Mouse (Mus musculus) midbrain, embryonic 14.5 days (tissue): ENCODE measurements around the gene Rnf167. TPM values are rescaled to one million over a fixed set of nuclear protein-coding genes. Genes with fewer than 3 reads are reported as not detected.

ENCODE experiments used
- ATAC-seq: fragments of 200-750 bp; cut with Nextera tagmentation; 2 replicates; pipeline ENCODE4 v1.8.0; 2017; ENCODE audit warnings: moderate number of reproducible peaks, moderate library complexity; ENCODE audit not compliant: low FRiP score, low TSS enrichment
- DNase-seq: peaks from one replicate; pipeline ENCODE4 v3.0.0-alpha.2; 2015
- H3K27ac ChIP-seq: fragments of 300-500 bp; sonication (generic); replicated peaks from 2 replicates; pipeline ENCODE4 v1.5.1; 2014; ENCODE audit warnings: mild to moderate bottlenecking, low read depth, low read length, moderate library complexity
- H3K27me3 ChIP-seq: fragments of 300-500 bp; sonication (generic); 2 replicates; pipeline ENCODE4 v1.6.1; 2014; ENCODE audit warnings: low read length, control low read depth, mixed read lengths; ENCODE audit not compliant: control insufficient read depth, insufficient read depth
- H3K36me3 ChIP-seq: fragments of 300-500 bp; sonication (generic); 2 replicates; pipeline ENCODE4 v1.6.1; 2014; ENCODE audit warnings: low read length, control low read depth; ENCODE audit not compliant: control insufficient read depth, insufficient read depth
- H3K4me1 ChIP-seq: fragments of 300-500 bp; sonication (generic); 2 replicates; pipeline ENCODE4 v1.6.1; 2014; ENCODE audit warnings: mild to moderate bottlenecking, antibody characterized with exemption, low read length, control low read depth; ENCODE audit not compliant: control insufficient read depth, insufficient read depth
- H3K4me2 ChIP-seq: fragments of 300-500 bp; sonication (generic); 2 replicates; pipeline ENCODE4 v1.6.1; 2014; ENCODE audit warnings: mild to moderate bottlenecking, low read length, moderate library complexity
- H3K4me3 ChIP-seq: fragments of 300-500 bp; sonication (generic); replicated peaks from 2 replicates; pipeline ENCODE4 v1.5.1; 2014; ENCODE audit warnings: low read depth, low read length
- H3K9ac ChIP-seq: fragments of 300-500 bp; sonication (generic); replicated peaks from 2 replicates; pipeline ENCODE4 v1.6.1; 2014; ENCODE audit warnings: mild to moderate bottlenecking, low read length, moderate library complexity
- H3K9me3 ChIP-seq: fragments of 300-500 bp; sonication (generic); 2 replicates; pipeline ENCODE4 v1.6.1; 2016; ENCODE audit warnings: low read length, control low read depth, mixed read lengths; ENCODE audit not compliant: control insufficient read depth
- WGBS: fragments of 180-500 bp; shearing (Covaris S2); extraction: QIAGEN DNeasy Blood & Tissue Kit; methylation state at CpG from one replicate; pipeline ENCODE4 v1.1.7; 2014; 5-methylcytosine and 5-hydroxymethylcytosine counted together
- polyA plus RNA-seq: library from polyadenylated mRNA; unstranded; fragments of >200 nt; fragmentation: Nextera tagmentation; extraction: Ambion mirVana; gene quantifications from 2 replicates; pipeline ENCODE4 v1.2.1, GENCODE M21; 2014

Rnf167 gene
- polyA plus RNA-seq, 1 experiment from 2014 or later: 104 TPM

- Histone ChIP-seq H3K4me1 (peaks cover 28% of the 10 kb centered on the region), H3K36me3 (peaks cover 20% of the 10 kb centered on the region), H3K27me3 (no peaks in the 10 kb centered on the region), H3K4me2 (peak overlapping the region; percentile 86), H3K27ac (no peak overlapping the region), H3K9me3 (no peaks in the 10 kb centered on the region), H3K4me3 (peak overlapping the region; percentile 99), H3K9ac (peak overlapping the region; percentile 97; the same call in 1 of the 2 replicates)
- 3% methylated on average over 16 of the region's 16 CpGs for WGBS
- ATAC-seq: no peak
- peak; percentile 32 for DNase-seq
Measured at GRCm38 (mm10) chr11:70656456-70656927, 9.5 kb downstream of the Rnf167 start.

DNA sequence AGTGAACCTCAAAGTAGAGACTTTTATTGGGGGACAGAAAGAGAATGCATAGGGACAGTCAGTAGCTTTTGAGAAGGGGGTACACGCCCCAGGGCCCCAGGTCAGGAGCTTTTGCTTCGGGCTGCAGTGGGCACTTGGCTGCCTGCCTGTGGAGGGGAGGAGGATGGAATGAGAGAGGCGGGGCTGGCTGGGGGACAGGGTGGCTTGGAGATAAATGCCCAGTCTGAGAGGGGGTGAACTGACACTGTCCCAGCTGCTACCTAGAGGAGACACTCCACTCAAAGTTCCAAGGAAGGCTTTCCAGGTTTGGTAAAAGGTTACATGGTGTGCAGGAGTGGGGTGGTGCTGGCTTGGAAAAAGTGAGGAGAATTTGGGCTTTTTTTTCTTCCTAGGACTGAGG lies 9.9 kb downstream of the Rnf167 start, which contains the start of gene Eno3:
TSS of gene Eno3 (plus strand) at position 239 of the 400 bp plus-strand sequence.
- ATAC-seq (no peak), DNase-seq (no peak)
- H3K27ac ChIP-seq: 0 out of 2 replicates have a peak within 1 kb of the TSS, but pooled peaks have one; percentile 42
- peaks cover 18% of the 10 kb centered on the region for H3K36me3 ChIP-seq
- H3K9me3 ChIP-seq: no peaks in the 10 kb centered on the region
- H3K4me2 ChIP-seq: peak within 1 kb of the TSS; percentile 86
- peak within 1 kb of the TSS; percentile 99 for H3K4me3 ChIP-seq
- H3K27me3 ChIP-seq: no peaks in the 10 kb centered on the region
- H3K9ac ChIP-seq: peak within 1 kb of the TSS; percentile 97; the same call in 1 of the 2 replicates
- 13% methylated on average over 3 of the region's 3 CpGs for WGBS
- peaks cover 27% of the 10 kb centered on the region for H3K4me1 ChIP-seq

DNA sequence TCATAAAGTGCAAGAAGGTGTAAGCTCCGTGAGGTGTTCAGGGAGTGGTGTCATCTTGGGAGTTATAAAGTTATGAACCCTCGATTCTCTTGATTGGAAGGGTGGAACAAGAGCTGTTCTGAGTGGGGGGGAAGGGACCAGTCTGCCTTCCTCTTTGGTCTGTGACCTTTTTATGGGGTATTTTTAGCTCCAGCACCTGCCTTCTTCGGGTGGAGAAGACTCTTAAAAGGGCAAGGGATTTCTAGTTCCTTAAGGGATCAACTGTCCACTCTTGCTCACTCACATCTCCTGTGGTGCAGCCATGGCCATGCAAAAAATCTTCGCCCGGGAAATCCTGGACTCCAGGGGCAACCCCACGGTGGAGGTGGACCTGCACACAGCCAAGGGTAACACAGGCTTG lies 10.5 kb downstream of the Rnf167 start:
- no peak overlapping the region for H3K4me2 ChIP-seq
- H3K36me3 ChIP-seq: peaks cover 18% of the 10 kb centered on the region; the same call in 1 of the 2 replicates
- DNase-seq (no peak), ATAC-seq (no peak)
- H3K9me3 ChIP-seq: no peaks in the 10 kb centered on the region
- no peak overlapping the region for H3K4me3 ChIP-seq
- no peaks in the 10 kb centered on the region for H3K27me3 ChIP-seq
- H3K9ac ChIP-seq: no peak overlapping the region
- peaks cover 21% of the 10 kb centered on the region for H3K4me1 ChIP-seq
- 57% methylated on average over 6 of the region's 6 CpGs for WGBS
- H3K27ac ChIP-seq: no peak overlapping the region

DNA sequence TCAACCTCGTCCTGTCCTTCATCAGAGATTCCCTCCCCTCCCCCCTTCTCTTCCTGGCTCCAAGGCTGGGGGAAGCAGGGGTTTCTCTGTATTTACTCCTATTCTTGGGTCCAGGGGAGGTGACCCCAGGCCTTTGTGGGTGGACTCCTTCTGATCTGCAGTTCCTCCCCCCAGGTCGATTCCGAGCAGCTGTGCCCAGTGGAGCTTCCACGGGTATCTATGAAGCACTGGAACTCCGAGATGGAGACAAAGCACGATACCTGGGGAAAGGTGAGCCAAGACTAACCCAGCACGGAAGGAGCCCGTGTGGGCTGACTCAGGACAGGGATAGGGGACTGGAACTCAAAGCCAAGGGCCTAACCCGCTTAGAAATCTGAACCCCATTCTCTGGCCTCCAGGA lies 11.0 kb downstream of the Rnf167 start:
- Histone ChIP-seq H3K36me3 (peaks cover 18% of the 10 kb centered on the region; the same call in 1 of the 2 replicates), H3K9ac (0 out of 2 replicates have a peak overlapping the region, but pooled peaks have one; percentile 6), H3K4me1 (peaks cover 17% of the 10 kb centered on the region), H3K27ac (no peak overlapping the region), H3K4me2 (no peak overlapping the region), H3K27me3 (no peaks in the 10 kb centered on the region), H3K9me3 (no peaks in the 10 kb centered on the region), H3K4me3 (no peak overlapping the region)
- no peak for ATAC-seq
- whole genome bisulfite sequencing: 70% methylated on average over 9 of the region's 9 CpGs
- DNase-seq: no peak

GRCm38 (mm10) chr11:70658521-70658920 lies 11.5 kb downstream of the Rnf167 start:
- WGBS: 90% methylated on average over 5 of the region's 5 CpGs
- DNase-seq (no peak), ATAC-seq (no peak)
- H3K4me1 ChIP-seq: peaks cover 14% of the 10 kb centered on the region
- H3K9me3 ChIP-seq: no peaks in the 10 kb centered on the region
- no peak overlapping the region for H3K27ac ChIP-seq
- H3K4me3 ChIP-seq: no peak overlapping the region
- H3K27me3 ChIP-seq: no peaks in the 10 kb centered on the region
- peaks cover 22% of the 10 kb centered on the region; the same call in 1 of the 2 replicates for H3K36me3 ChIP-seq
- no peak overlapping the region for H3K9ac ChIP-seq
- no peak overlapping the region for H3K4me2 ChIP-seq

DNA sequence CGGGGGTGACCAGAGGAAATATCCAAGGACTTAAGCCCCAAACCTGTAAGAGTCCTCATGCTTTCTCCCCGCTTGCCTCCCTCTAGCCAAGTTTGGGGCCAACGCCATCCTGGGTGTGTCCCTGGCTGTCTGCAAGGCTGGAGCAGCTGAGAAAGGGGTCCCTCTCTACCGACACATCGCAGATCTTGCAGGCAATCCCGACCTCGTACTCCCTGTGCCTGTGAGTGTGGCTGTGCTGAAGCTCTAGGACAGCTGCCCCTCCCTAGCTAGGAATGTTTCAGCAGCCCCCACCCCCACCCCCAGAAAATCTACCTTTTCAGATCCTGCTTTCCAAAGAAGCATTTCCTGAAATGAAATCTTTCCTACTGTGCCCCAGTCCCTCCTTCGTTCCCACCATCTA lies 11.9 kb downstream of the Rnf167 start:
- Histone ChIP-seq H3K4me2 (no peak overlapping the region), H3K27ac (no peak overlapping the region), H3K27me3 (no peaks in the 10 kb centered on the region), H3K4me1 (peaks cover 14% of the 10 kb centered on the region), H3K9ac (no peak overlapping the region), H3K9me3 (no peaks in the 10 kb centered on the region), H3K4me3 (no peak overlapping the region), H3K36me3 (peaks cover 26% of the 10 kb centered on the region)
- no peak for DNase-seq
- ATAC-seq: no peak
- WGBS: 86% methylated on average over 8 of the region's 8 CpGs

DNA sequence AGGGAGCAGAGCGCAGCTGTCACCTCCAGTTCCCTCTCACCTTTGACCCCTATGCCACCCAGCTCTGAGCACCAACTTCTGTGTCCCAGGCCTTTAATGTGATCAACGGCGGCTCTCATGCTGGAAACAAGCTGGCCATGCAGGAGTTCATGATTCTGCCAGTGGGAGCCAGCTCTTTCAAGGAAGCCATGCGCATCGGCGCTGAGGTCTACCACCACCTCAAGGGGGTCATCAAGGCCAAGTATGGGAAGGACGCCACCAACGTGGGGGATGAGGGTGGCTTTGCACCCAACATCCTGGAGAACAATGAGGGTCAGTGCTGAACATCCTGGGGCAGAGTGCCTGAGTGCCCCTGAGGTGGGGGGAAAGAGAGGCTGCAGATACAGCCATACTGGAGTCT lies 13.5 kb downstream of the Rnf167 start:
- H3K4me2 ChIP-seq: no peak overlapping the region
- 92% methylated on average over 8 of the region's 8 CpGs for whole genome bisulfite sequencing
- H3K4me1 ChIP-seq: peaks cover 9% of the 10 kb centered on the region
- H3K36me3 ChIP-seq: peaks cover 43% of the 10 kb centered on the region
- no peak overlapping the region for H3K27ac ChIP-seq
- no peak overlapping the region for H3K9ac ChIP-seq
- H3K4me3 ChIP-seq: no peak overlapping the region
- no peaks in the 10 kb centered on the region for H3K9me3 ChIP-seq
- ATAC-seq: no peak
- H3K27me3 ChIP-seq: no peaks in the 10 kb centered on the region
- DNase-seq: no peak

DNA sequence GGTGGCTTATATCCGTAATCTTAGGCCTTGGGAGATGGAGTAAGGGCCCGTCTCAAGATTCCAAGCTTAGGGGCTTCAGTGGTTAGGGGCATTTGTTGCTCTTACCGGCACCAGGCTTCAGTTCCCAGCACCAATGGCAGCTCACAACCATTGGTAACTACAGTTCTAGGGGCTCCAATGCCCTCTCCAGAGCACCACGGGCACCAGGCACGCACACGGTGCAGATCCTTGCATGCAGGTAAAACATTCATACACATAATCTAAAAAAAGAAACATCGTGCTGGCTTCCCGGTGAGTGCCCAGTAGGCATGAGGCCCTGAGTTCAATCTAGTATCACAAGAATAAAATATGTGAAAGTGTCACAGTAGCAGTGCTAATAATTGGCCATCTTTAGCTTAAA lies 16.1 kb downstream of the Rnf167 start:
- H3K9me3 ChIP-seq: no peaks in the 10 kb centered on the region
- WGBS: 89% methylated on average over 8 of the region's 8 CpGs
- ATAC-seq (no peak), DNase-seq (no peak)
- H3K4me2 ChIP-seq: no peak overlapping the region
- H3K27me3 ChIP-seq: no peaks in the 10 kb centered on the region
- no peak overlapping the region for H3K9ac ChIP-seq
- H3K4me3 ChIP-seq: no peak overlapping the region
- no peak overlapping the region for H3K27ac ChIP-seq
- peaks cover 48% of the 10 kb centered on the region for H3K36me3 ChIP-seq
- peaks cover 5% of the 10 kb centered on the region for H3K4me1 ChIP-seq

GRCm38 (mm10) chr11:70663957-70664356 lies 16.9 kb downstream of the Rnf167 start:
- Histone ChIP-seq H3K4me2 (no peak overlapping the region), H3K9me3 (no peaks in the 10 kb centered on the region), H3K27me3 (no peaks in the 10 kb centered on the region), H3K36me3 (peaks cover 48% of the 10 kb centered on the region), H3K4me1 (peaks cover 6% of the 10 kb centered on the region), H3K9ac (no peak overlapping the region), H3K27ac (no peak overlapping the region), H3K4me3 (no peak overlapping the region)
- WGBS: 95% methylated on average over 6 of the region's 6 CpGs
- no peak for ATAC-seq
- no peak for DNase-seq
